Mouse (Mus musculus) c-Kit-positive CD71-negative TER-119-negative erythroid progenitor cells, embryonic 14.5 days (primary cell): ENCODE measurements around the gene Lrrc41.

ENCODE experiments used
- DNase-seq: peaks from one replicate; pipeline ENCODE4 v3.0.0-alpha.2; 2013; ENCODE audit warnings: low read depth

The Lrrc41 gene

GRCm38 (mm10) chr4:116074861-116075620 lies at the start of gene Lrrc41, which contains the start of gene Uqcrh:
TSS of gene Lrrc41 (plus strand) at chr4:116075269.
TSS of gene Uqcrh (minus strand) at chr4:116075071.
- peak; percentile 86 for DNase-seq

- no peak for DNase-seq
These were observed 42.2 kb upstream of the Lrrc41 start for GRCm38 (mm10) chr4:116032906-116033305.

- DNase-seq: no peak
These were observed 41.7 kb upstream of the Lrrc41 start for GRCm38 (mm10) chr4:116033374-116033773.

GRCm38 (mm10) chr4:116040466-116040865 lies 34.6 kb upstream of the Lrrc41 start:
- DNase-seq: no peak

GRCm38 (mm10) chr4:116042186-116042585 lies 32.9 kb upstream of the Lrrc41 start:
- DNase-seq: no peak

GRCm38 (mm10) chr4:116046604-116047003 lies 28.5 kb upstream of the Lrrc41 start:
- DNase-seq: no peak

- DNase-seq: no peak
These were observed 27.4 kb upstream of the Lrrc41 start for GRCm38 (mm10) chr4:116047681-116048080.

GRCm38 (mm10) chr4:116048130-116048920 lies 26.7 kb upstream of the Lrrc41 start:
- no peak for DNase-seq

- no peak for DNase-seq
These were observed 25.9 kb upstream of the Lrrc41 start for GRCm38 (mm10) chr4:116049211-116049610.

- peak; percentile 24 for DNase-seq
These were observed 22.4 kb upstream of the Lrrc41 start for GRCm38 (mm10) chr4:116052526-116053293.

- peak; percentile 93 for DNase-seq
These were observed 21.6 kb upstream of the Lrrc41 start, which contains the start of gene Nsun4 for GRCm38 (mm10) chr4:116053399-116053961. TSS of gene Nsun4 (minus strand) at chr4:116053876.

- no peak for DNase-seq
These were observed 17.5 kb upstream of the Lrrc41 start for GRCm38 (mm10) chr4:116057559-116057958.

GRCm38 (mm10) chr4:116059012-116059726 lies 15.9 kb upstream of the Lrrc41 start:
- DNase-seq: no peak

GRCm38 (mm10) chr4:116063855-116064254 lies 11.2 kb upstream of the Lrrc41 start:
- no peak for DNase-seq

GRCm38 (mm10) chr4:116070116-116070515 lies 5.0 kb upstream of the Lrrc41 start:
- DNase-seq: no peak

- DNase-seq: peak; percentile 19
These were observed 1.9 kb upstream of the Lrrc41 start for GRCm38 (mm10) chr4:116073146-116073545.

GRCm38 (mm10) chr4:116074145-116074675 lies 859 bp upstream of the Lrrc41 start:
- DNase-seq: peak; percentile 36

- peak; percentile 32 for DNase-seq
These were observed 731 bp downstream of the Lrrc41 start for GRCm38 (mm10) chr4:116075631-116076368.

- no peak for DNase-seq
These were observed 1.5 kb downstream of the Lrrc41 start for GRCm38 (mm10) chr4:116076369-116077231.
